In genomic region chr12:84876481-84877121, GRCm38 (mm10) we compare ENCODE assay signal across 8 mouse cellular contexts. TPM values are rescaled to one million over a fixed set of nuclear protein-coding genes. Genes with fewer than 3 reads are reported as not detected.
DNase-seq lines count a peak whose midpoint lies in the region; ATAC-seq lines count a peak whose summit lies in the region.

TSS of gene Ltbp2 (minus strand) at chr12:84876532.

- H3K4me3 ChIP-seq in forebrain, embryonic 10.5 days, result peak within 1 kb of the TSS; percentile 42
- peak within 1 kb of the TSS; percentile 38 to 45 for H3K4me3 ChIP-seq in heart, embryonic 14.5 days (ENCODE audit: control insufficient read depth in 1 of 2, insufficient read depth in 1 of 2, low read depth in 1 of 2, low read length in 2 of 2)
- H3K4me3 ChIP-seq in liver, embryonic 13.5 days (replicated peaks), result peak within 1 kb of the TSS; percentile 24
- H3K4me3 ChIP-seq in stomach, embryonic 15.5 days (replicated peaks), result peak within 1 kb of the TSS; percentile 37

- no peaks in the 10 kb centered on the region for H3K9me3 ChIP-seq in forebrain, embryonic 10.5 days
- H3K9me3 ChIP-seq in heart, embryonic 14.5 days (ENCODE audit: control insufficient read depth, low read length), result no peaks in the 10 kb centered on the region
- no peaks in the 10 kb centered on the region for H3K9me3 ChIP-seq in liver, embryonic 13.5 days (replicated peaks)
- no peaks in the 10 kb centered on the region for H3K9me3 ChIP-seq in stomach, embryonic 15.5 days

- H3K4me1 ChIP-seq in forebrain, embryonic 10.5 days, result peaks cover 20% of the 10 kb centered on the region
- peaks cover 2 to 19% of the 10 kb centered on the region in 2 experiments; a peak in 3 of 4 replicates for H3K4me1 ChIP-seq in heart, embryonic 14.5 days (ENCODE audit: control insufficient read depth in 2 of 2, insufficient read depth in 2 of 2, low read length in 2 of 2)
- H3K4me1 ChIP-seq in liver, embryonic 13.5 days (replicated peaks), result peaks cover 17% of the 10 kb centered on the region
- peaks cover 11% of the 10 kb centered on the region for H3K4me1 ChIP-seq in stomach, embryonic 15.5 days

- peaks cover 73% of the 10 kb centered on the region for H3K27me3 ChIP-seq in forebrain, embryonic 10.5 days (ENCODE audit: poor library complexity, severe bottlenecking)
- H3K27me3 ChIP-seq in heart, embryonic 14.5 days (ENCODE audit: control insufficient read depth, insufficient read depth, low read length), result peaks cover 68% of the 10 kb centered on the region
- peaks cover 84% of the 10 kb centered on the region for H3K27me3 ChIP-seq in liver, embryonic 13.5 days
- H3K27me3 ChIP-seq in stomach, embryonic 15.5 days (replicated peaks), result peaks cover 48% of the 10 kb centered on the region

- 0 out of 2 replicates have a peak, but pooled peaks have one; percentile 57 for ATAC-seq in heart, embryonic 14.5 days (ENCODE audit: insufficient number of reproducible peaks, insufficient read depth, low FRiP score, low read depth)
- ATAC-seq in liver, embryonic 13.5 days (ENCODE audit: low read depth), result peak; percentile 91
- peak; percentile 81; the same call in 1 of the 2 replicates for ATAC-seq in stomach, embryonic 15.5 days (ENCODE audit: insufficient read depth, low FRiP score, low read depth)

- H3K36me3 ChIP-seq in forebrain, embryonic 10.5 days (replicated peaks), result no peaks in the 10 kb centered on the region
- H3K36me3 ChIP-seq in heart, embryonic 14.5 days (ENCODE audit: control insufficient read depth, insufficient read depth, low read length), result no peaks in the 10 kb centered on the region
- no peaks in the 10 kb centered on the region for H3K36me3 ChIP-seq in liver, embryonic 13.5 days
- H3K36me3 ChIP-seq in stomach, embryonic 15.5 days, result no peaks in the 10 kb centered on the region

- DNase-seq in CD4-positive helper T cell, adult 2 months (ENCODE audit: low read depth, low spot score), result peak; percentile 84
- peak; percentile 74 for DNase-seq in c-Kit-negative CD71-positive TER-119-positive erythroid progenitor cells, embryonic 14.5 days (ENCODE audit: low read depth, low spot score)
- DNase-seq in forebrain, embryonic 10.5 days (ENCODE audit: extremely low spot score, low spot score), result peak; percentile 70
- peak; percentile 81 for DNase-seq in kidney, postnatal 14 days
- DNase-seq in liver, embryonic 13.5 days, result peak; percentile 81
- DNase-seq in neural tube, embryonic 10.5 days (ENCODE audit: extremely low spot score, low spot score), result peak; percentile 81

- H3K4me2 ChIP-seq in heart, embryonic 14.5 days (ENCODE audit: low read length), result peak within 1 kb of the TSS; percentile 79
- peak within 1 kb of the TSS; percentile 49 for H3K4me2 ChIP-seq in liver, embryonic 13.5 days
- peak within 1 kb of the TSS; percentile 66 for H3K4me2 ChIP-seq in stomach, embryonic 15.5 days

- peak within 1 kb of the TSS; percentile 64 for H3K9ac ChIP-seq in heart, embryonic 14.5 days (ENCODE audit: low read length)
- H3K9ac ChIP-seq in liver, embryonic 13.5 days, result no peak within 1 kb of the TSS
- no peak within 1 kb of the TSS for H3K9ac ChIP-seq in stomach, embryonic 15.5 days

- H3K27ac ChIP-seq in forebrain, embryonic 10.5 days, result 0 out of 2 replicates have a peak within 1 kb of the TSS, but pooled peaks have one; percentile 20
- no peak within 1 kb of the TSS for H3K27ac ChIP-seq in heart, embryonic 14.5 days (replicated peaks in 1 of 2; ENCODE audit: control insufficient read depth in 1 of 2, insufficient read depth in 1 of 2, low read depth in 2 of 2, low read length in 2 of 2)
- H3K27ac ChIP-seq in liver, embryonic 13.5 days, result no peak within 1 kb of the TSS
- no peak within 1 kb of the TSS for H3K27ac ChIP-seq in stomach, embryonic 15.5 days

- 2% methylated on average over 34 of the region's 34 CpGs for WGBS in forebrain, embryonic 10.5 days
- 3% methylated on average over 34 of the region's 34 CpGs for WGBS in heart, embryonic 14.5 days
- 3% methylated on average over 34 of the region's 34 CpGs for WGBS in liver, embryonic 13.5 days (ENCODE audit: insufficient replicate concordance)
- WGBS in stomach, embryonic 15.5 days, result 2% methylated on average over 34 of the region's 34 CpGs

RNA-seq across cellular contexts. Expression of gene Ltbp2, which starts in this region (rescaled TPM):
- polyA plus RNA-seq in forebrain, embryonic 10.5 days (2016; fragmentation: Nextera tagmentation; extraction: Ambion mirVana), result 0.10 TPM in 1 of 2 replicates, not detected in the other
- 2.9 and 3.0 TPM in 2 replicates for polyA plus RNA-seq in heart, embryonic 14.5 days (2014; fragmentation: Nextera tagmentation; extraction: Ambion mirVana)
- polyA plus RNA-seq in liver, embryonic 13.5 days (2015; fragmentation: Nextera tagmentation; extraction: Ambion mirVana), result 0.10 and 0.15 TPM in 2 replicates
- polyA plus RNA-seq in stomach, embryonic 15.5 days (2015; fragmentation: Nextera tagmentation; extraction: Ambion mirVana), result 0.75 and 1.2 TPM in 2 replicates

Comparison
In these comparisons a context has a peak if more than half of its experiments do, and no peak if none do; other contexts are left out.
1. Peak in DNase-seq, H3K4me3 ChIP-seq and H3K27ac ChIP-seq in forebrain, embryonic 10.5 days; RNA of the gene not detected or under 1 TPM.
2. Peak in DNase-seq, ATAC-seq, H3K4me3 ChIP-seq and H3K4me2 ChIP-seq in liver, embryonic 13.5 days; RNA of the gene not detected or under 1 TPM.